Mouse (Mus musculus): ENCODE results near the gene Ccdc167. TPM values are rescaled to one million over a fixed set of nuclear protein-coding genes. Genes with fewer than 3 reads are reported as not detected.

Gene Ccdc167
- polyA plus RNA-seq, 1 experiment from 2014 or later = 16.4 TPM

DNA sequence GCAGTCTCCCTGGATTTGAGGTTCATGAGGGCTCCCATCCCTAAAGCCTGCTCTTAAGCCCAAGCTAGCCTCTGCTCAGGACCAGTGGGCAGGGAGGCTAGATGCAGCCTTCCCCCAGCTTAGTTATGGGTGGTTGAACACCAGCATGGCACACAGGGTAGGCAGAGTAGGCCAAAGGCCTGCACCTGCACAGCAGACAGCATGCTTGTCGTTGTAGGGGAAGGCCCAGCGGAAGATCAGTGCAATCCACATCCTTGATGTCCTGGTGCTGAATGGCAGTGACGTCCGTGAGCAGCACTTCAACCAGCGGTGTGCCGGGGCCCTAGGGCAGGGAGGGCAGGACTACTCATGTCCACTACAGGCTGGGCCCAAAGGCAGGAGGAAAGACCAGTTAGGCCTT is 18.4 kb downstream of the Ccdc167 start:
- no peak overlapping the region for H3K4me2 ChIP-seq (ENCODE audit: low read length)
- no peaks in the 10 kb centered on the region for H3K4me1 ChIP-seq (replicated peaks; ENCODE audit: control insufficient read depth, insufficient read depth, low read length)
- ATAC-seq (replicated peaks; ENCODE audit: low FRiP score, low TSS enrichment, low read depth) (no peak), DNase-seq (ENCODE audit: low spot score) (no peak)
- WGBS = 87% methylated on average over 6 of the region's 6 CpGs
- H3K4me3 ChIP-seq (ENCODE audit: low read depth, low read length) = no peak overlapping the region
- H3K27me3 ChIP-seq (replicated peaks; ENCODE audit: control insufficient read depth, insufficient read depth, low read length) = no peaks in the 10 kb centered on the region
- H3K9me3 ChIP-seq (ENCODE audit: control insufficient read depth, low read length) = no peaks in the 10 kb centered on the region
- no peak overlapping the region for H3K27ac ChIP-seq (ENCODE audit: low read depth)
- H3K9ac ChIP-seq (ENCODE audit: low read length) = no peak overlapping the region
- peaks cover 87% of the 10 kb centered on the region for H3K36me3 ChIP-seq (ENCODE audit: control insufficient read depth, insufficient read depth, low read length)

DNA sequence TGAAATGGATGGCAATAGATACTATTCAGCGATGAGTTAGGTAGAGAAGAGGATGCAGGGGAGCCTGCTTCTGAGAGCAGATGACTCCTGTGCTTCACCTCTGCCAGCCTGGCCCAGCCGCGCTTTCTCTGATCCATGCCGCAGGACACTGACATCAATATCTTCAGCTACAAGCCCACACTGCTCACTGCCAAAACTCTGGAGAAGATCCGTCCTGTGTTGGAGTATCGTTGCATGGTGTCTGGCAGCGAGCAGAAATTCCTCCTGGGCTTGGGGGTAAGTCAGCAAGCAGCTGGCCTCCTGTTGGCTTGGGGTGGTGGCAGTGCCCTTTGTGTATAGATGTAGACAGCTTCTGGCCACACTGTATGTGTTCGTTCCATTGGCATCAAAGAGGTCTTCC is 19.9 kb downstream of the Ccdc167 start:
- H3K4me3 ChIP-seq (ENCODE audit: low read depth, low read length) = no peak overlapping the region
- H3K4me2 ChIP-seq (ENCODE audit: low read length) = no peak overlapping the region
- H3K27me3 ChIP-seq (replicated peaks; ENCODE audit: control insufficient read depth, insufficient read depth, low read length) = no peaks in the 10 kb centered on the region
- H3K4me1 ChIP-seq (replicated peaks; ENCODE audit: control insufficient read depth, insufficient read depth, low read length) = no peaks in the 10 kb centered on the region
- H3K36me3 ChIP-seq (ENCODE audit: control insufficient read depth, insufficient read depth, low read length) = peaks cover 88% of the 10 kb centered on the region
- 98% methylated on average over 8 of the region's 8 CpGs for WGBS
- ATAC-seq (replicated peaks; ENCODE audit: low FRiP score, low TSS enrichment, low read depth) = no peak
- H3K27ac ChIP-seq (ENCODE audit: low read depth) = no peak overlapping the region
- DNase-seq (ENCODE audit: low spot score) = no peak
- no peaks in the 10 kb centered on the region for H3K9me3 ChIP-seq (ENCODE audit: control insufficient read depth, low read length)
- H3K9ac ChIP-seq (ENCODE audit: low read length) = no peak overlapping the region

DNA sequence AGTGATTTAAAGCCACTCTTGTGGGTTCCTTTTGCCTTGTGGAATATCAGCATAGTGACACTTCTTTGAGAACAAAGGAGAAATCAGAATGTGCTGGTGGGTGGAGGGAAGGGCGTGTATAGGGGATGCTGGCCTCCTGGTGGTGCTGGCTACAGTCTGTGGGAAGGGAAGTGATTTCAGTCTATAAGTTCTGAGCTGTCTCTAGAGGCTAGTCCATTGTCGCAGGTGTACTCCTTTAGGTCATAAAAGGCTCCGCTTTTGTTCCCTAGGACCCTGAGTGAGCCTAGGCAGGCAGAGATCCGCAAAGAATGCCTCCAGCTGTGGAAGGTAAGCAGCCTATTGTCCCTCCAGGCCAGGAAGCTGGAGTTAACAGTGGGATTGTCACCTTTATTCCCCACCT is 22.3 kb downstream of the Ccdc167 start:
- no peak overlapping the region for H3K27ac ChIP-seq (ENCODE audit: low read depth)
- H3K9me3 ChIP-seq (ENCODE audit: control insufficient read depth, low read length) = no peaks in the 10 kb centered on the region
- ATAC-seq (replicated peaks; ENCODE audit: low FRiP score, low TSS enrichment, low read depth) (no peak), DNase-seq (ENCODE audit: low spot score) (no peak)
- peaks cover 84% of the 10 kb centered on the region for H3K36me3 ChIP-seq (ENCODE audit: control insufficient read depth, insufficient read depth, low read length)
- no peak overlapping the region for H3K9ac ChIP-seq (ENCODE audit: low read length)
- 82% methylated on average over 4 of the region's 4 CpGs for WGBS
- no peak overlapping the region for H3K4me2 ChIP-seq (ENCODE audit: low read length)
- no peaks in the 10 kb centered on the region for H3K4me1 ChIP-seq (replicated peaks; ENCODE audit: control insufficient read depth, insufficient read depth, low read length)
- no peaks in the 10 kb centered on the region for H3K27me3 ChIP-seq (replicated peaks; ENCODE audit: control insufficient read depth, insufficient read depth, low read length)
- no peak overlapping the region for H3K4me3 ChIP-seq (ENCODE audit: low read depth, low read length)

DNA sequence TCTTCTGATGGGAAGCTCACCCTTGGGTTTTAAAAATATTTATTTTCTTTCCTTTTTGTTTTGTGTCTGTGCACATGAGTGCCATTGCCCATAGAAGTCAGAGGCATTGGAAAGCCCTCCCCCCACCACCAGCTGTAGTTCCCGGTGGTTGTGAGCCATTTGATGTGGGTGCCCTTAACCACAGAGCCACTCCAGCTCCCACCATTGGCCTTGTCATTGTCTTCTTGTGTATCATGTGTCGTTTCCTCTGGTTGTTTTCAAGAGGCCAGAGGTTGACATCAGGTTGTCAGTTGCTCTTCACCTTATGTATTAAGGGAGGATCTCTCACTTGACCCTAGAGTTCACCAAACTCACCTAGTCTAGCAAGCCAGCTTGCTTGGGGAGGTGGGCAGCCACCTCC is 23.3 kb downstream of the Ccdc167 start:
- no peak overlapping the region for H3K9ac ChIP-seq (ENCODE audit: low read length)
- H3K4me1 ChIP-seq (replicated peaks; ENCODE audit: control insufficient read depth, insufficient read depth, low read length) = no peaks in the 10 kb centered on the region
- H3K27me3 ChIP-seq (replicated peaks; ENCODE audit: control insufficient read depth, insufficient read depth, low read length) = no peaks in the 10 kb centered on the region
- no peak overlapping the region for H3K4me3 ChIP-seq (ENCODE audit: low read depth, low read length)
- H3K4me2 ChIP-seq (ENCODE audit: low read length) = no peak overlapping the region
- peaks cover 77% of the 10 kb centered on the region for H3K36me3 ChIP-seq (ENCODE audit: control insufficient read depth, insufficient read depth, low read length)
- no peaks in the 10 kb centered on the region for H3K9me3 ChIP-seq (ENCODE audit: control insufficient read depth, low read length)
- 75% methylated on average over 2 of the region's 2 CpGs for WGBS
- no peak for ATAC-seq (replicated peaks; ENCODE audit: low FRiP score, low TSS enrichment, low read depth)
- DNase-seq (ENCODE audit: low spot score) = no peak
- H3K27ac ChIP-seq (ENCODE audit: low read depth) = no peak overlapping the region

DNA sequence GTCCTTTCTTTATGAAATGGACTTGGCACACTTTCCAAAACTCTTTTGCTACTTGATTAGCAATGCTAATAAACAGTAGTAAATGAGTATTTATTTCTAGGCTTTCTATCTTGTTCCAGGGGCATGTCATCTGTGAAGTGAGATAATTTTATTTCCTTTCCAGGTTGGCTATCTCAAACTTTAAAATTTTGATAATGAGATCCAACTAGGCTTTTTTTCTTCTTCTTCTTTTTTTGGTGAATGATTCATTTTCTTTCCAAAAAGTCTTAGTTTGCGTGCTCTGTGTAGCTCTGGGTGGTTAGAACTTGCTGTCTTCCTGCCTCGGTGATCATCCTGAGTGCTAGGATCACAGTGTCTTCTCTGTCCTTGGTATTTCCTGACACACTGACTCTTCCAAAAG is 24.0 kb downstream of the Ccdc167 start:
- Histone ChIP-seq H3K27me3 (replicated peaks; ENCODE audit: control insufficient read depth, insufficient read depth, low read length) (no peaks in the 10 kb centered on the region), H3K4me2 (ENCODE audit: low read length) (no peak overlapping the region), H3K4me3 (ENCODE audit: low read depth, low read length) (no peak overlapping the region), H3K36me3 (ENCODE audit: control insufficient read depth, insufficient read depth, low read length) (peaks cover 77% of the 10 kb centered on the region), H3K4me1 (replicated peaks; ENCODE audit: control insufficient read depth, insufficient read depth, low read length) (no peaks in the 10 kb centered on the region), H3K9ac (ENCODE audit: low read length) (no peak overlapping the region), H3K9me3 (ENCODE audit: control insufficient read depth, low read length) (no peaks in the 10 kb centered on the region), H3K27ac (ENCODE audit: low read depth) (no peak overlapping the region)
- ATAC-seq (replicated peaks; ENCODE audit: low FRiP score, low TSS enrichment, low read depth) (no peak), DNase-seq (ENCODE audit: low spot score) (no peak)
- 86% methylated on average over 2 of the region's 2 CpGs for WGBS

DNA sequence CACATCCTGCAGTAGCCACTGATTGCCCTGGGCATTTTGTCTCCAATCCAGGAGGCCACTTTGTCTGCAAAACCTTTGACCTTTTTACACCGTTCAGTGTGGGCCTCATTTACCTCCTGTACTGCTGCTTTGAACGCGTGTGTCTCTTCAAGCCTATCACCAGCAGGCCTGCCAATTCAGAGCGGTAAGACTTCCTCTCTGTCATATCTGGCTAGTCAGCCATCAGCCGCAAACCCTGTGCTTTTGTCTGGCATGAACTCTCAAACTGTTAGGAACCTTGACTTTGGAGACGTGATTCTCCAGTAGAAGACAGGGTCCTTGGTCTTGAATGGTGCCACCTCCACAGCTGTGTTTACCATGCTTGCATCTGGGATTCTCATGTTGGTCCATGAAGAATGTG is 26.6 kb downstream of the Ccdc167 start:
- 79% methylated on average over 6 of the region's 6 CpGs for WGBS
- Histone ChIP-seq H3K4me2 (ENCODE audit: low read length) (no peak overlapping the region), H3K36me3 (ENCODE audit: control insufficient read depth, insufficient read depth, low read length) (peaks cover 83% of the 10 kb centered on the region), H3K27me3 (replicated peaks; ENCODE audit: control insufficient read depth, insufficient read depth, low read length) (no peaks in the 10 kb centered on the region), H3K9ac (ENCODE audit: low read length) (no peak overlapping the region), H3K4me3 (ENCODE audit: low read depth, low read length) (no peak overlapping the region), H3K27ac (ENCODE audit: low read depth) (no peak overlapping the region), H3K4me1 (replicated peaks; ENCODE audit: control insufficient read depth, insufficient read depth, low read length) (no peaks in the 10 kb centered on the region), H3K9me3 (ENCODE audit: control insufficient read depth, low read length) (no peaks in the 10 kb centered on the region)
- DNase-seq (ENCODE audit: low spot score) (no peak), ATAC-seq (replicated peaks; ENCODE audit: low FRiP score, low TSS enrichment, low read depth) (no peak)

DNA sequence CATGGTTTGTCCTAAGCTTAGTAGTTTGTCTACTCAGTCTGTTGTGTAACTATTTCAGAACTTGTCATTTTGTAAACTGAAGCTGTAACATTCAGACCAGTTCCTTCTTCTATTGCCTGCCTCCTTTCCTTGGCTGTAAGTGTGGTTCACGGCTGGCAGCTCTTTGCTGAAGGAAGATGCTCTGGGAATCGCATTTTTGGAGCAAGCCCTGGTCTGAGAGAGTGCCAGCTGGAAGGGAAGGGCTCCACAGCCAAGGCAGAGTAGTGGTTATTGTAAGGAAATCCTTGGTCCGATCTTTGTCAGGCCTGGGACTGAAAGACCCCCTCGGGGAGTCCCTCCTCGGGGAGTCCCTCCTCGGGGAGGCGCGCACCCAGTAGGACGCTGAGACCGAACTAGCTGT is 28.2 kb downstream of the Ccdc167 start:
- Histone ChIP-seq H3K4me1 (replicated peaks; ENCODE audit: control insufficient read depth, insufficient read depth, low read length) (no peaks in the 10 kb centered on the region), H3K27ac (ENCODE audit: low read depth) (no peak overlapping the region), H3K4me2 (ENCODE audit: low read length) (no peak overlapping the region), H3K27me3 (replicated peaks; ENCODE audit: control insufficient read depth, insufficient read depth, low read length) (no peaks in the 10 kb centered on the region), H3K9ac (ENCODE audit: low read length) (no peak overlapping the region), H3K9me3 (ENCODE audit: control insufficient read depth, low read length) (no peaks in the 10 kb centered on the region), H3K36me3 (ENCODE audit: control insufficient read depth, insufficient read depth, low read length) (peaks cover 83% of the 10 kb centered on the region), H3K4me3 (ENCODE audit: low read depth, low read length) (no peak overlapping the region)
- ATAC-seq (replicated peaks; ENCODE audit: low FRiP score, low TSS enrichment, low read depth) = no peak
- no peak for DNase-seq (ENCODE audit: low spot score)
- 96% methylated on average over 10 of the region's 10 CpGs for WGBS

DNA sequence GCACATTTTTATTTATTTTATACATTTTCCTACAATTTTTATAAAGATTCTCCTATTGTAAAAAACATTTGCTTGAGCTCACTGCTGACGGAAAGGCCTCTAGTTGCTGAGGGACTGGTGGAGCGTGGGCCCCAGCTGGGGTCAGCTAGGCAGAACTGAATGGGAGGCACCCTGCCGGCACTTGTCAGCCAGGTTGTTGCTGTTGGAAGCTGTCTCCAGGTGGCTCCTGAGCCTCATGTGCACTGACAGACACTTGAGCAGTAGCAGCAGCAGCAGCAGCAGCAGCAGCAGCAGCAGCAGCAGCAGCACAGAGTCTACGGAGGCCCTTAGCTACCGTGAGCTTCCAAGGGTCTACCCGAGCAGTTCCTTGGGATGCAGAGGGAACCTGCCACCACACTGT is 29.5 kb downstream of the Ccdc167 start:
- Histone ChIP-seq H3K9me3 (ENCODE audit: control insufficient read depth, low read length) (no peaks in the 10 kb centered on the region), H3K27ac (ENCODE audit: low read depth) (no peak overlapping the region), H3K36me3 (ENCODE audit: control insufficient read depth, insufficient read depth, low read length) (peaks cover 84% of the 10 kb centered on the region), H3K27me3 (replicated peaks; ENCODE audit: control insufficient read depth, insufficient read depth, low read length) (no peaks in the 10 kb centered on the region), H3K4me1 (replicated peaks; ENCODE audit: control insufficient read depth, insufficient read depth, low read length) (no peaks in the 10 kb centered on the region), H3K4me3 (ENCODE audit: low read depth, low read length) (no peak overlapping the region), H3K9ac (ENCODE audit: low read length) (no peak overlapping the region), H3K4me2 (ENCODE audit: low read length) (no peak overlapping the region)
- 91% methylated on average over 6 of the region's 6 CpGs for WGBS
- DNase-seq (ENCODE audit: low spot score) (no peak), ATAC-seq (replicated peaks; ENCODE audit: low FRiP score, low TSS enrichment, low read depth) (no peak)

DNA sequence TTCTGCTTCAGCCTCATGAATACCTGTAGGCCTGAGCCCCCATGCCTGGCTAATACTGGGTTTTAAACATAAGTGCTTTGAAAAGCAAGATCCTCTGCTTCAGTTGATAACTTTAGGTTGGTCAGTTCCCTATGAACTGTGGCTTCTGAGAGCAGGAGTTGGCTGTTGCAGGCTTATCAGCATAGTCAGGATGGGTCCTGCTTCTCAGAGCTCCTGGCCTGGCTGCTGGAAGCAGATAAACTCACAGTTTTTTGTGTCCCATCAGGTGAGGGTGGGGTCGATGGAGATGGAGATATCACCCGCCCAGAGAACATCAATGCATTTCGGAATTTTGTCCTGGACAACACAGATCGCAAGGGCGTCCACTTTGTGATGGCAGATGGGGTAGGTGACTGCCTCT is 30.1 kb downstream of the Ccdc167 start:
- Histone ChIP-seq H3K9ac (ENCODE audit: low read length) (no peak overlapping the region), H3K9me3 (ENCODE audit: control insufficient read depth, low read length) (no peaks in the 10 kb centered on the region), H3K4me3 (ENCODE audit: low read depth, low read length) (no peak overlapping the region), H3K4me1 (replicated peaks; ENCODE audit: control insufficient read depth, insufficient read depth, low read length) (no peaks in the 10 kb centered on the region), H3K27ac (ENCODE audit: low read depth) (no peak overlapping the region), H3K4me2 (ENCODE audit: low read length) (no peak overlapping the region), H3K36me3 (ENCODE audit: control insufficient read depth, insufficient read depth, low read length) (peaks cover 88% of the 10 kb centered on the region), H3K27me3 (replicated peaks; ENCODE audit: control insufficient read depth, insufficient read depth, low read length) (no peaks in the 10 kb centered on the region)
- 93% methylated on average over 5 of the region's 5 CpGs for WGBS
- no peak for DNase-seq (ENCODE audit: low spot score)
- no peak for ATAC-seq (replicated peaks; ENCODE audit: low FRiP score, low TSS enrichment, low read depth)

All from intestine, embryonic 14.5 days (tissue).